Mouse (Mus musculus): ENCODE data around the gene Lrrc72. TPM values are rescaled to one million over a fixed set of nuclear protein-coding genes. Genes with fewer than 3 reads are reported as not detected.
"Not testable (repeated sequence)": the region's sequence is repeated elsewhere in the genome, so short reads cannot be mapped to it uniquely, and the experiment has no call there.

The Lrrc72 gene
- not detected for total RNA-seq (2021)
- long read RNA-seq, experiment 1: 0 reads
- long read RNA-seq, experiment 2: 0 reads

DNA sequence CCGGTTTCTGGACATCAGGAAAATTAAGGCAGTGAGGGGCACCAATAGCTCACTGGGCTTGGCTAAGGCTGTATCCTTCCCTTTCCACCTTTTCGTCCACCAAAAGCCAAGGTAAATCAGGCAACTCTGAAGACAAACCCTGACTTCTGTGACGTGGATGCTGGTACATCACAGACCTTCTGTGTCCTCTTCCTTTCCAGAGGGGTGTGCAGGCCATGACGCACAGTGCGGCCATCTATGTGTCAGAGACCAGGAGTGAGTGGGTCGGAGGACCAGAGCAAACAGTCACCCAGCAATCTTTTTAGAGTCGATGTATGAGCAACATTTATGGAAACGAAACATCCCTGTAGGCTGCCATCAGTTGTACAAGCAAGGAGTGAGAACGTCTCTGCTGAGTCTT lies at the start of gene Lrrc72:
Lrrc72 (minus strand) TSS at position 101 of the 400 bp plus-strand sequence.
- no peak for DNase-seq

DNA sequence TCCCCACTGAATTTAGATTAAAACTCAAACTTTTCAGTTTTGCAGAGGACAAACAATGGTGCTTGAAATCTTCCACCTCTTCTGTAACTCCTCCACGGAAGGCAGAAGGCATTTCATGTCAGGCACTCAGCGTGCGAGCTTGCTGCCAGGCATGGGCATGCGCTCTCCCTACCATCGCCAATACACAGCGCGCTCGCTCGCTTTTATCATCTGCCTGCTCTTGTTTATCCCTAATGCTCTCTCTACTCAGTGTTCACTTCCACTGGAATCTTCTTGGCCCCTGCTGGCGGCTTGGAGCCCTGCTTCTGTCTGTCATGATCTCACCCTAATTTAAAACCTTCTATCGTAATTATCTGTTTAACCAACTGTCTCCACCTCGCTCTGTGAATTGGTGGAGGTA lies 49.1 kb upstream of the Lrrc72 start:
- DNase-seq: no peak

DNA sequence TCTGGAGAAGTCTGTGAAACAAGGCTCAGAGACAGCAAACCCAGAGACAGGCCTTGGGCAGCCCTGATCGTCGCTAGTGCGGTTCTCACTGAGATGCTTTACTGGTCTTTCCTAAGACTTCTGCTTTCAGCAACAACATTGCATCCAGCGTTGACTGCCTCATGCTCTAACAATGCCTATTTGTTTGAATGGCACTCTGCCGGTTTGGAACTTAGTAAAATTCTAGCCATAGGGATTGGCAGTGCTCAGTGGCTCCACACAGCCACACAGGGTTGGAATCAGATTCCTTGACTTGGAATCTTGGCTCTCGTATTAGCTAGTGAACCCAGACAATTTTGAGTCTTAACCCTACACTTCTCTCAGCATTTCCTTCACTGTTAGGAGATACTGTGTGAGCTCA lies 38.1 kb upstream of the Lrrc72 start:
- no peak for DNase-seq

DNA sequence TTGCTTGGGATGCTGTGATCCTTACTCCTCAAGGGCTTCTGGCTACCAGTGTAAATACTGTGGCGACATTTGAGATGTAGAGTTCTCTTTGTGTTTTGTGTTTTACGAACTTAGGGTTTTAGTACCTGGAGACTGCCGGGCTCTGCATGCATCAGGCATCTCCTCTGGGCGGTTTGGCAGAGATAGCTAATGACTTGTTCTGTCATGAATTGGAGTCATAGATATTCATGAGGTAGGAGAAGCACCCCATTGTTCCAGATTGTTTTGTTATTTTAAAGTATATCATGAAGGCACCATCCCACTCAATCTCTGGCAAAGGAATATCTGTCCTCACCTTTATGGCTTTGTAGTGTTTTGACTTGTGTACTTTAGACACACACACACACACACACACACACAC lies 37.3 kb upstream of the Lrrc72 start:
- DNase-seq: no peak

DNA sequence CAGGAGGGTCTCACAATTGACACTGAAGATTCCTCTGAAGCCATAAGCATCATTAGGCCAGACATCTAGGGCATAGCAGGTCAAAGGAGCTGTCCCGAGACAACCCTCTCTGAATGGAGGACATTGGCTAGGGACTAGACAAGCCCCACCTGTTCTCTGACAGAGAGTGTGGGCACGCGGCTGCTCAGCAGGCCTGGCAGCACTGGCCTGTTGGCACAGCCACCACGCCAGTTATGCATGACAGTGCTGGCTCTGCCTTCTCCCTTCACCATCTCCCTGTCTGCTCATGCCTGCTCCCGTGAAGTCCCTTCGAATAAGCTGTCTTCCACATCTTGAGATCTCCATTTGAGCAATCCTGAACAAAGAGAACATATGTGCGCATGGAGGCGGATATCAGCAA lies 36.4 kb upstream of the Lrrc72 start:
- DNase-seq: peak; percentile 48

DNA sequence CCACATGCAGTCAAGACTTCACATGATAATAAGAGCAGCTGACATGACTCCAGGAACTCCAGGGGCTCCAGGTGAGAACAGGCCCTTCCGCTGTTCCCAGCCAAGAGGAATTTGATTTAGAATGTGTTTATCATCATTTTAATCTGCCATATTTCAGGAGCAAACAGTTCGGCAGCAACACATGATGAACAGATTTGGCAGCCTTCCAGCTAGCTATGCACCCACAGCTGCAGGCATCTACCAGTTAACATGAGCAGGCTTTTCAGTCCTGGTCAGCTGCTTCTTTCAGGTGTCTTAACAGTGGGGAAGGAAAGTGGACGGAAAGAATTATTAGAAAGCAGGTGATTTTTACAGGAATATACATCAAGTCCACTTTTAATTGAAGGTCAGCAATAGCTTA lies 21.6 kb upstream of the Lrrc72 start:
- no peak for DNase-seq

DNA sequence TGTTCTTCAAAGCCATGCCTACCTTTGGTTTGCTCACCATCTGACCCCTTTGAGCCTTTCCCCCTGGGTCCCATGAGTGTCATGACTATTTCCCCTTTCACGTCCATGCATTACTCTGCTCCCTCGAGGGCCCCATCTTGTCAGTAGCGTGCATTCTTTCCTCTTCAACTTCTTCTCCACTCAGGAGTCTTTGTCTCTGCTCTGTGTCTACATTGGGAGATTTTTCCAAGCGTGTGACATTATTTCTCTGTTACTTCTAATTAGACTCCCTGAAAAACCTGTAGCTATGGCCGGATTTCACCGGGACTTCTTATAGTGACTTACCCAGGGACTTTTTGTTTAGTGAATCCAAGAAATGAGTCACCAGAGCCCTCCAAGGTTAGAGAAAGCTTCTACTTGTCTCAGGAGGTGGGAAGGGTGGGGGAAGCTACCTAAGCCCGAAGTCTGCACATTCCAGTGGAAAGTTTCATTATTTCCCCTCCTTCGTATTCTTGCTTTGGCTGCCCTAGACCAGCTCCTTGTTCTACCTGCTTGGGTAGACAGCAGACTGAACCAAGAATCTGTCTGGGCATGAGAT lies 14.6 kb upstream of the Lrrc72 start:
- DNase-seq: no peak

DNA sequence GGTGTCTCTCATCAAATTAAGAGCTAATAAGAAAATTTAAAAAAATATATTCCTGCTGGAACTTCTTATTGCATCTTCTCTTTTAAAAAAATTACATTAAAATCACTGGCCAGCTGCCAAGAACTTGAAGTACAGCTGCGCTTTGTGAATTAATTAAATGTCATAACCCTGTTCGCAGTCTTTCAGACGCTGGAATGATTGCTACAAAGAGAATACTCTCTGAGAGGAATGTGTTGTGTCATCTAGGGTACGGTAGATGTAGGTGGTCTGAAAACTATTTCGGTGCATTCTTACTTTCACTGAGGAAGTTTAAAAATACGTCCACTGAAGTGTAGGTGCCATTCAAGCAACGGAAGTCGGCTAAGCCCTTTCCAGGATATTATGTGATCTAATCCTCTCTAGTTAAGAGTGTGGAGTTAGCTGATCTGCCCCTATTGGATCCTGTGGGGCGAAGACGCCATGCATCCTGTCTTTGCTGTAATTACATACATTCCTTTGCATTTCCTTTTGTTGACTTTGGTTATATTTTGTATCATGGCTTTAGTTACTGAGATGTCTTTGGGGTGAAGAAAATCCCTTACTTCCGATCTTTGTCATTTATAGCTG lies 9.0 kb upstream of the Lrrc72 start:
- DNase-seq: no peak

DNA sequence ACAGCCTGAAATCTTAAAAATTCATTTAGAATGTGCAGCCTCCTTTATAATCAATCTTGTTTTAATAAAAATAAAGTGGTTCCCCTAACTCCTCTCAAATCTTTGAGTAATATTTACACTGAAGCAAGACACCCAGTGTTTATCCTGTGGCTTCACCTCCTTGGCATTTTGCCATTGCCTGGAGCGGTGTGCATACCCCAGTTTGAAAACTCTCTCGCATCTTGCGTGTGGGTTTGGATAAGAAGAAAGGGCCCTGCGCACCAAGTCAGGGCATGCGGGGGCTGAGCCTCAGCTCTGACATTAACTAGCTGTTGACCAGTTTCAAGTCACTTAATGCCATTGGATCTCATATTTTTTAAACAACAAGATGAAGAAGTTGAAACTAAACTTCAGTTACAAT lies 2.2 kb upstream of the Lrrc72 start:
- DNase-seq: no peak

DNA sequence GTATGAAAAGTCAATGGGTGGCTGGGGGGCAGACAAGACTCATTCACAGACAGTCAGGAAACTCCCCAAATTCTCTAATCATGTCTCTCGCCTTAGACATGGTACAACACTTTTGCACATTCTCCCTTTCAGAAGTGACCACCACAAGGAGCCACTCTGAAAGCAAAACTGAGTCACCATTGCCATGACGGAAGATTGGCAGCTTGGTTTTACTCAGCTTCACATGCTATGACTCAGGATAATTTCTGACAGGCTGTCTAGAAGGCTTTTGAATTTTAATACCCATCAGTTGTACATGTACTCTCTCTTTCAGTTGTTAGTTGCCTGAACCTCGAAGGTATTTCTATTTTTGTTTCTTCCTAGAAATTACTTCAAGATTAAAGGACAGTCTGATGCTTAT lies 12.0 kb downstream of the Lrrc72 start:
- no peak for DNase-seq

DNA sequence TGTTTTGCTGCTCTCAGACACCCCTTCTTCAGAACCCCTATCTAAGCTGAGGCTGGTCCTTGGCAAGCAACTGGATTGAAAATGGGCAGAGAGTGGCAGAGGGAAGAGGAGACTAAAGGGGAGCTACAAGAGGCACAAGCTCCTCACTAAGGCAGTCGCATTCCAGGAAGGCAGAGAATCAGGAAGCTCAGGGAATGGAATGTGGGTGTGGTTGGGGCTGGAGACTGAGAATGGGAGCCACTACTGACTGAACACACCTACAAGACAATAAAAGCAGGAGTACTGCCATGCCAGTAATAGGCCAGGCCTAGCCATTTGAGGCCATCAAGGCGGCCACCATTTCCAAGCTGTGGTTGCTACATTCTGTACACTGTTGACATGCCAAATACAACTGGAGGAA lies 21.8 kb downstream of the Lrrc72 start:
- no peak for DNase-seq

DNA sequence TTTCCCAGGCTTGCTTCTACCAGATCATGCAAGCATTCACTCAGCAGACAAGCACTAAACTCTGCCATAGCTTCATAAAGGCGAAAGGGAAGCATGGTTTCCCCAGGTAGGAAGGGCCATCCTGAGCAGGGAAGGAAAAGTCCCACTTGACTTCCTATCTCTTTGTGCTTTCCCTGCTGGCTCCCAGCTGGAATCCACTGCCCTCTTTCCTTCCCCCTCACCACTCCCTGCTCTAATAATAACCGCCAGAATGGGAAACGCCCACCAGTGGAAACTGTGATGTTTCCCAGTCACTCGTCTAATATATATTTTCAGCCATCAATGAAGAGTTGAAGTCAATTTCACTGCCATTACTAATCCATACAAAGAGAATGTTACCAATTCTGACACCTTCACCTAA lies 28.8 kb downstream of the Lrrc72 start:
- DNase-seq: no peak

DNA sequence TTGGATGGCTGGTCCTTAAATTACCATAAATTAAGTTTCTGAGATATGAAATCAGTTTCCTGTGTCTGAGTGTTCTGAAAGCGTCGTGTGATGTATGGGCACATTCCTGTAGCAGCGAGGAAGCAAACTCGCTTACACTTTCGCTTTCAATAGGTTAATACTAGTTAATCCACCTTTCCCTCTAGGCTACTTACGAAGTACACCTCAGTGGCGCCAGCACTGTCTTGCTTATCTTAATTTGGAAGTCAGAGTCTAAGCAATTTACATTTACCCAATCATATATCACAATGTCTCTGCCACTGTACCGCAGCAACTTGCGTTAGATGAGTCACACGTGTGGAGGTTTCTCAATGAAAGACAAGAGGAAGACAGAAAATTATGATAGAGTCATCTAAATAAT lies 36.3 kb downstream of the Lrrc72 start:
- DNase-seq: no peak

DNA sequence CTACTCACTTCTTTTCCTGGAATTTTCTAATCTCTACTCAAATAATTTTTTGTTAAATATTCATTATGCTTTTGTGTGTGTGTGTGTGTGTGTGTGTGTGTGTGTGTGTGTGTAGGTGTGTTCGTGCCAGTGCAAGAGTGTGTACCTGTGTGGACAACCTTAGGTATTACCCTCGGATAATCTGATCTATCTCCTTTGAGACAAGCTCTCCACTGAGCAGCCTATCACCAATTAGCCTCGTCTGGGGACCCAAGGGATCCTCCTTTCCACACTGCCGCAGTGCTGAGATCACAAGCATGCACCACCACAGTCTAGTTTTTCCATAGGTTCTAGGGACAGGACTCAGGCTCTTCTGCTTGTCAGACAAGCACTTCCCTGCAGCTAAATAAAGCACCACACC lies 37.0 kb downstream of the Lrrc72 start:
- no peak for DNase-seq

DNA sequence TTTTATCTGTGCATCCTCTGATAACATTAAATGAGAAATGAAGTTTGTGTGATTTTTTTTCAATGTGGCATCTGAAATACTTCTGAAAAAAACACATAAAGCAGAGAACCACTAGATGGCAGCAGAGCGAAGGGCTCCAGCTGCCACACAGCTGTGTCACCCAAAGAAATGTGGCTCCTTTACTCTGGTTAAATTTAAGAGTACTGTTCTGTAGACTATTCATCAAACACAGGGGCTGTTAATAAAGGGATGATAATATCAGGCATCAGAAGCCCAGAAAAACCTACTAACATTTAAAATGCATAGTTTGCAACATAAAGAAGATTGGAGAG lies 38.1 kb downstream of the Lrrc72 start:
- no peak for DNase-seq

DNA sequence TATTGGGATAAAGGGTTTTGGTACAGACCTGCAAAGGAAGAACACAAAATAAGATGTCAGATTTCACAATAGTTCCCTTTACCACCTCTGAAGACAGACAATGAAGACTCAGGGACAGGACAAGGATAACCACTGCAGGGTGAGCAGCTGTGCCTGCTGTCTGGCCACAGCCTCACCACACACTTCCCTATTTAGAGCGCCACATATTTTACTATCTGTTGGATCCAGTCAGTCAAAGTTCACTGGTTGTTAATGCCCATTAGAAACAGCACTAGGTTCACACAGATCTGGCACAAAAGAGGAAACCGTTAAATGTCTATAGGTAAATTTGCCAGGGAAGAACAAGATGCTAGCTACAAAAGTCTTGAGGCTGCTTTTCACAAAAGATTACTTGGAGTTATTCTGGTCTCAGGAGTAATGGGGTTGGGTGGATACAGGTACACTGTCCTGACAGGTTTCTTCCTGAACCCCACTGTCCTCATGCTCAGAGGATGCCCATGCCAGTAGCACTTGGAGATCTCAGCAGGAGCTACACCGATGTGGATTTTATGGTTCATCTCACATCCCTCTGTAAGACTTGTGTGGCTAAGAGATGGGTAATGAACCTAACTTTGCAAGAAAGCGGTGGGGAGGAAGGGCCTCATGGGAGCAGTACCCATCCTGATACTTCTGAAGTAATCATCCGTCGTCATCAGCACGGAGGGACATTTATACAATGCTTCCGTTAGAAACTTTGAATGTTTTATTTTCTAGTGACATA lies 38.6 kb downstream of the Lrrc72 start:
- no peak for DNase-seq

DNA sequence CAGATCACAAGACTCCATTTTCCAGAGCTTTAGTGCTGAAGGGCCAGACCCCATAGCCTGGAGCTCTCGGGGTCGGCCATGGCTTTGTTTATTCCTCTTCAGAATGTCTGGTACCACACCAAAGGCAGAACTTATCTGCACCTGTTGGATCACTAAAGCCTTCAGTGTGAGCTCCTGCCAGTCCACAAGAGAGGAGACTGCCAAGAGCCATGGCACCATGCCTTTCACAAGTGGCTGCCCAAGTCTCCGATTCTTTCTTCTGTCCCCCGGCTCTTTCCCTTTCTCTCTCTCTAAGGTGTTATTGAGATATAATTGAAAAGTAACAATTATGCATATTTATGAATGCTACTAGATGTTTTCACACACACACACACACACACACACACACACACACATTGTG lies 43.1 kb downstream of the Lrrc72 start:
- peak; percentile 40 for DNase-seq

DNA sequence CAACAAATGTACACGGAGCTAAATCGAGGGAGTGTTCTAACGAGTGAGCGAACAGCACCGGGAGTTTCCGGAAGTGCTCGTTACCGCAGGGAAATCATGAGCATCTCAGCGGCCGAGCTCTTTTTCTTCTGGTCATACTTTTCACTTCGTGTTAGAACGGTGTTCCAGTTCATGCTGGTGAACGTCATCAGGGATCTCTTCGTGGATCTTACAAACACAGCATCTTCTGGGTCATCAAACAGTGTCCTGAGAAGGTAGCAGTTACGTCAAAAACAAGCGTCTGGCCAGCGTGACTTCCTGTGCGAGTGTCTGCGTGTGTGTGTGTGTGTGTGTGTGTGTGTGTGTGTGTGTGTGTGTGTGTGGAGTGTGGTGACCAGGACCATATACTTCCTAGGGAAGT lies 44.7 kb downstream of the Lrrc72 start:
- DNase-seq: no peak

DNA sequence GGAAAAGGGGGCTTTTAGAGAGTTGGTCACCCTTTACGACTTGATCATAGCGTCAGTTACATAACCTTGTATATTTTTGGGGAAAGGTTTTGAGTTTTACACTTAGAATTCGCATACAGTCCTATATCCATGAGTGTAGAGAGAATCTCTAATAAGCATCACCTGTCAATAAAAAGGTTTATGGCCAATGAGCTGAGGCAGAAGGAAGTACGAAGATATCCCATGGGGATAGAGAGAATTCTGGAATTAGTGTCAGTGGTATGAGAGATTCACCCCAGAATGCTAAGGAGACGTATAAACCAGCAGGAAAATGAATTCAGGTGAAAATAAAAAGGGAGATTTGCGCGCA lies 45.4 kb downstream of the Lrrc72 start:
- DNase-seq: no peak

DNA sequence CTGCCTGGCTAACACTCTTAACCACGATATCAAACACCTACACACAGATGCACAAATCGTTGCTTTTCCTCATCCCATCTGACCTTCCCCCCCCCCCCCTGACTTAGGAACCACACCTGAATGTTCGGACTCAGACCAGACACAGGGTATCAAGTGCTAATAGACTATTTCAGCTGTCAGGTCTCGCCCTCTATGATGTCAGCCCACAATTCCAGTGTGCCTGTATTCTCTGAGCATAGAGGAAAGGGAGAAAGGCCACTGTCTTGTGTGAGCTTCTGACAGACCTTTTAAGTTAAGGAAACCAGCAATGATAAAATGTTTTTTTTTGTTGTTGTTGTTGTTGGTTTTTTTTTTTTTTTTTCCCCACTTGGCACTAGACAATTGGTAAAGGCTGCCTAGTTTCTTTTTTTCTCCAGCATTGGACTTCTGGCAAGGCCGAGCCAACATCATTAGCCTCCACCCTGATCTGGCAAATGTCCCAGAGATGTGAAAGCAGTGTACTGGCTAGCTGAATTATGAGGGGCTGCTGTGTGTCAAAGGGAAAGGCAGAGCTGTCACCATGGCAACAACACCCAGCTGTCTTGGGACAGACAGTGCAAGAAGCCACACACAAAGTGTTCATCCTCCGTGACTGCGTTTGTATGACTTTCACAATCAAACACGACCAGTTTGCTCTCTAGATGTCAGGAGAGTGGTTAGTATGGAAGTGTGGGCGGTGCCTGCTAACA lies 46.0 kb downstream of the Lrrc72 start:
- DNase-seq: peak; percentile 57

DNA sequence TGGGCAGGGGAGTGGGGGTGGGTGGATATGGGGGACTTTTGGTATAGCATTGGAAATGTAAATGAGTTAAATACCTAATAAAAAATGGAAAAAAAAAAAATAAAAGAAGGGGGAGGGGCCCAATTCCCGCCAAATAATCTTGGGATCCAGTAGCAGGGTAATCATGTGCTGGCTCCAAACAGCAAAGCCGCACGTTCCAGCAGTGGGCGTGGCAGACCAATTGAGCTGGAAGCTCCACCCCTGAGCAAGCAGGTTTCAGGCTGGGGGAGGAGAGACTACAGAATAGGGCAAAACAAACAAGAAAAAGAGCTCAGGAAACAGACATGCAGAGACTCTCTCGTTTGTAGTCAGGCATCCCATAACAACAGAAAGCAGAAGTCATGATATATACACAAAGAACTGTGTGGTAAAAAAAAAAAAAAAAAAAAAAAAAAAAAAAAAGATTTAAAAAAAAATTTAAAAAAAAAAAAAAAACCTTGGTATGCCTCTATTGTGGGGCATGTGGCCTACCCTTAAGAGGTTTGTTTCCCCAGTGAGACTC lies 47.5 kb downstream of the Lrrc72 start:
- DNase-seq: not testable (repeated sequence)

DNA sequence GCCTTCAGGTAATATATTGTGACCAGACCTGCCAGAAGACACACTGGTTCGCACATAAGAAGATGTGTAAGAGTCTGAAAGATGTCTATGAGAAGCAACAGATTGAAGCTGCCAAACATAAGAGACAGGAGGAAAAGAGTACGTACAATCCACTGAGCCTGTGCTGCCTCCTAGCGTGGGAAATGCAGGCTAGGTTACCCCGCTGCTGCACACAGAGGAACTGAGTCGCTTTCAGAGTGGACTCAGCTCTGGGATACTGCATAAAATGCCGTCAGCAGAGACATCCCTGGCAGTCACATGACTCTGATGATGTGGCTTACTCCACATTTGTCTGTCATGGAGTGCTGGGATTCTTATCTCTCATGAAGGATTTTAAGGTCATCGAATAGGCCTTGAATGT lies 58.2 kb downstream of the Lrrc72 start:
- DNase-seq: no peak

DNA sequence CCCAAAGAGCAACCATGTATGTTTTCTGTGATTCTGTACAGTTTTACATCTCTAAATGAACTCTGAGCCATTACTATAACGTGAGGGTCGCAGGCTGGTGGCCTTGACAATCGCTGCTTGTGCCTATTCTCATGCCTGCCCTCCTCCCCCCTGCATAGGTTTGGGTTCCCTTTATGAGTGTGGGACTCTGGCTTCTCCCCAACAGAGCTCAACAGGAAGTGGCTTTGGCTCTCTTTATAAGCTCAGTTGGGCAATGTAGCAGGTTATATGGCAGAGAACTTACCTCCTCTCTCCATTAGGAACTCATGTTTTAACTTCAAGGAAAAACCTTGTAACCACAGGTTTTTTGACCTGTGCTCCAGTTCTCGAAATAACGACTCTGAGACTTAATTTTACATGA lies 62.9 kb downstream of the Lrrc72 start:
- DNase-seq: no peak
